Mouse (Mus musculus) C2C12 (cell line): ENCODE data around the gene Rabep2.

Experiments used
- CTCF ChIP-seq: IDR thresholded peaks from one replicate; pipeline ENCODE4 v1.5.1; 2011; ENCODE audit not compliant: control insufficient read depth, insufficient read depth, insufficient read length
- FOSL1 ChIP-seq: IDR thresholded peaks from one replicate; pipeline ENCODE4 v1.8.0; 2011; ENCODE audit warnings: mild to moderate bottlenecking, low read length; ENCODE audit not compliant: poor library complexity, insufficient read depth, severe bottlenecking
- MYOD1 ChIP-seq: IDR thresholded peaks from one replicate; pipeline ENCODE4 v1.6.1; 2011; ENCODE audit warnings: low read depth; ENCODE audit not compliant: control insufficient read depth, insufficient read length
- MYOG ChIP-seq: IDR thresholded peaks from one replicate; pipeline ENCODE4 v1.6.1; 2011; ENCODE audit not compliant: control insufficient read depth, insufficient read length; ENCODE audit errors: extremely low read depth
- USF1 ChIP-seq: IDR thresholded peaks from one replicate; pipeline ENCODE4 v1.6.1; 2011; ENCODE audit warnings: low read depth, mild to moderate bottlenecking, control low read depth, moderate library complexity

- no peak for TF ChIP-seq CTCF
- no peak for TF ChIP-seq MYOD1
- no peak for TF ChIP-seq USF1
- no peak for TF ChIP-seq FOSL1
- TF ChIP-seq MYOG, result no peak
Observed at GRCm38 (mm10) chr7:126427323-126427860, 1.2 kb upstream of the Rabep2 start.
